Mouse (Mus musculus) hematopoietic stem cell, adult 5-6 weeks (primary cell): ENCODE data around the gene Hpcal4. TPM values are rescaled to one million over a fixed set of nuclear protein-coding genes. Genes with fewer than 3 reads are reported as not detected.

ENCODE experiments used
- ATAC-seq, 2 experiments: fragments of 125-278 bp in 1 of 2; replicated peaks in 1 of 2; 2 replicates each; pipeline ENCODE4 v1.8.0; 2016 to 2017; ENCODE audit warnings: inconsistent platforms in 2 of 2, mild to moderate bottlenecking in 2 of 2, moderate number of reproducible peaks in 2 of 2, low read depth in 1 of 2, moderate TSS enrichment in 1 of 2; ENCODE audit not compliant: low FRiP score in 2 of 2, poor library complexity in 2 of 2, severe bottlenecking in 2 of 2, insufficient read depth in 1 of 2, low TSS enrichment in 1 of 2
- total RNA-seq: library from RNA; stranded (forward); fragments of 172-1452, 232-1000 nt; gene quantifications from 2 replicates; pipeline ENCODE4 v1.2.3, GENCODE M21; 2017

Hpcal4 gene
- total RNA-seq, 1 experiment from 2014 or later = not detected

GRCm38 (mm10) chr4:123193791-123194190 is 10.8 kb downstream of the Hpcal4 start:
- ATAC-seq = no peak

GRCm38 (mm10) chr4:123196695-123197094 is 13.7 kb downstream of the Hpcal4 start:
- ATAC-seq = no peak

GRCm38 (mm10) chr4:123200771-123201185 is 17.8 kb downstream of the Hpcal4 start:
- ATAC-seq = peak; percentile 47 to 61

GRCm38 (mm10) chr4:123201186-123202093 is 18.4 kb downstream of the Hpcal4 start, which contains the start of gene Nt5c1a:
Gene Nt5c1a, plus strand, starts transcription at chr4:123201504.
- ATAC-seq = peak in 1 of 2 experiments; percentile 11; a peak in 2 of 4 replicates

- ATAC-seq = no peak
Observed at GRCm38 (mm10) chr4:123202094-123202420, 19.0 kb downstream of the Hpcal4 start.

- peak; percentile 12 to 37; a peak in 2 of 4 replicates for ATAC-seq
Observed at GRCm38 (mm10) chr4:123207337-123207736, 24.3 kb downstream of the Hpcal4 start.

- ATAC-seq = no peak
Observed at GRCm38 (mm10) chr4:123210996-123211395, 28.0 kb downstream of the Hpcal4 start.

- no peak for ATAC-seq
Observed at GRCm38 (mm10) chr4:123211453-123211852, 28.4 kb downstream of the Hpcal4 start.

GRCm38 (mm10) chr4:123212330-123212729 is 29.3 kb downstream of the Hpcal4 start:
- ATAC-seq = no peak

- ATAC-seq = no peak
Observed at GRCm38 (mm10) chr4:123213975-123214374, 30.9 kb downstream of the Hpcal4 start.

GRCm38 (mm10) chr4:123215367-123215766 is 32.3 kb downstream of the Hpcal4 start:
- no peak for ATAC-seq

GRCm38 (mm10) chr4:123216782-123217181 is 33.8 kb downstream of the Hpcal4 start:
- ATAC-seq = peak; percentile 3 to 52; a peak in 2 of 4 replicates

GRCm38 (mm10) chr4:123219720-123220357 is 36.8 kb downstream of the Hpcal4 start:
- peak; percentile 73 to 77; a peak in 3 of 4 replicates for ATAC-seq

GRCm38 (mm10) chr4:123220637-123221036 is 37.6 kb downstream of the Hpcal4 start:
- no peak for ATAC-seq

- ATAC-seq = no peak
Observed at GRCm38 (mm10) chr4:123223309-123223708, 40.3 kb downstream of the Hpcal4 start.

GRCm38 (mm10) chr4:123225718-123226403 is 42.8 kb downstream of the Hpcal4 start:
- ATAC-seq = no peak

GRCm38 (mm10) chr4:123227707-123228106 is 44.7 kb downstream of the Hpcal4 start:
- no peak for ATAC-seq

GRCm38 (mm10) chr4:123228270-123228669 is 45.2 kb downstream of the Hpcal4 start:
- ATAC-seq = no peak
